Mouse (Mus musculus) embryonic facial prominence, embryonic 12.5 days (tissue): ENCODE results near the gene Nacc1. TPM values are rescaled to one million over a fixed set of nuclear protein-coding genes. Genes with fewer than 3 reads are reported as not detected.

ENCODE experiments used
- ATAC-seq: fragments of 200-750 bp; cut with Nextera tagmentation; 2 replicates; pipeline ENCODE4 v1.8.0; 2017; ENCODE audit not compliant: insufficient number of reproducible peaks, insufficient read depth, low FRiP score, low TSS enrichment
- H3K27ac ChIP-seq: fragments of 300-500 bp; sonication (generic); 2 replicates; pipeline ENCODE4 v1.5.1; 2016; ENCODE audit warnings: mild to moderate bottlenecking
- H3K27me3 ChIP-seq: fragments of 300-500 bp; sonication (generic); 2 replicates; pipeline ENCODE4 v1.6.1; 2016; ENCODE audit warnings: mild to moderate bottlenecking, moderate library complexity
- H3K36me3 ChIP-seq: fragments of 300-500 bp; sonication (generic); 2 replicates; pipeline ENCODE4 v1.6.1; 2016; ENCODE audit warnings: mild to moderate bottlenecking
- H3K4me1 ChIP-seq: fragments of 300-500 bp; sonication (generic); 2 replicates; pipeline ENCODE4 v1.6.1; 2016
- H3K4me2 ChIP-seq: fragments of 300-500 bp; sonication (generic); replicated peaks from 2 replicates; pipeline ENCODE4 v1.6.1; 2016; ENCODE audit warnings: mild to moderate bottlenecking, moderate library complexity
- H3K4me3 ChIP-seq: fragments of 300-500 bp; sonication (generic); 2 replicates; pipeline ENCODE4 v1.5.1; 2016; ENCODE audit warnings: mild to moderate bottlenecking
- H3K9ac ChIP-seq: fragments of 300-500 bp; sonication (generic); 2 replicates; pipeline ENCODE4 v1.6.1; 2016; ENCODE audit warnings: mild to moderate bottlenecking, moderate library complexity
- H3K9me3 ChIP-seq: fragments of 300-500 bp; sonication (generic); 2 replicates; pipeline ENCODE4 v1.6.1; 2016; ENCODE audit warnings: mild to moderate bottlenecking, moderate library complexity
- WGBS: fragments of 180-500 bp; shearing (Covaris S2); methylation state at CpG from one replicate; pipeline ENCODE4 v1.1.7; 2016; 5-methylcytosine and 5-hydroxymethylcytosine counted together
- polyA plus RNA-seq: library from polyadenylated mRNA; unstranded; fragments of >200 nt; fragmentation: Nextera tagmentation; extraction: Ambion mirVana; gene quantifications from 2 replicates; pipeline ENCODE4 v1.2.1, GENCODE M21; 2016

Nacc1 gene
- polyA plus RNA-seq, 1 experiment from 2014 or later: 20.8 TPM

DNA sequence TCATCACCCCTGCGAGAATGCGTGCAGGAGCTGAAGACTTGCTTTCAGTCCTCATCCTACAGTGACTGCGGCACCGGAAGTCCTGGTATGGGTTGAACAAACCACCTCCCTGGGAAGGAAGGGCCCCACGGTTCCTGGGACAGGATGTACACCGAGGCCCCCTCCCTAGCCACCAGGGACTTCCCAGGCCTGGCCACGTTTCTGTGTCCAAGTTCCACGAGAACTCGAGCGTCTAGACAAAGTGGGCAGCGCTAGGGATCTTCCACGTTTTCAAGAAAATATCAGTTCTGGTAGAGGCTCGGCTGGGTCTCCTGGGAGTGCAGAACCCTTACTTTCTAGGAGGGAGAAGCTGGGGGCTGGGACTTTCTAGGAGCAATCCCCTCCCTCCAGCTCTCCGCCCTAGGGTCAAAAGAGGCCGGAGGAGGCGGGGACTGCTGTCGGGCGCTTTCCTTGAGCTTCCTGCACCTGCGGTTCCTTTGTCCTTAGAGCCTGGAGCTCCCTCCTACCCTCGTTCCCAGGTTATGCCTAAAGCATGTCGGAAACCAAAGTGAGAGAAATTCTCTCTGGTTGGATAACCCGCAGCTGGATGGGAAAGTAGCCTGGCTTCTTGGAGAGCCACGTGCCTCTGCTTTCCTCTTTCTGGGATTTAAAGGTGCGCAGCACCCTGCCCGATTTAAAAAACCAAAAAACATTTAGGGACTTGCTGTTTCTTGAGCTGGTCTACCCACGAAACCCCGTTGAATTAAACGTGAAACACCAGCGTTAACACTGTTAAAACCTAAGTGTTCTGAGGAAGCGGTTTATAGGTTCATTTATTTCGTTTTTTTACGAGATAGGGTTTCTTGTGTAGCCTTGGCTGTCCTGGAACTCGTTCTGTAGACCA lies 27.5 kb downstream of the Nacc1 start:
- Histone ChIP-seq H3K4me1 (peaks cover 49% of the 10 kb centered on the region), H3K36me3 (no peaks in the 10 kb centered on the region), H3K27me3 (no peaks in the 10 kb centered on the region), H3K27ac (peak overlapping the region; percentile 95), H3K4me3 (peak overlapping the region; percentile 94), H3K9me3 (no peaks in the 10 kb centered on the region), H3K9ac (peak overlapping the region; percentile 97), H3K4me2 (peak overlapping the region; percentile 81)
- no peak for ATAC-seq
- 1% methylated on average over 33 of the region's 33 CpGs for WGBS

DNA sequence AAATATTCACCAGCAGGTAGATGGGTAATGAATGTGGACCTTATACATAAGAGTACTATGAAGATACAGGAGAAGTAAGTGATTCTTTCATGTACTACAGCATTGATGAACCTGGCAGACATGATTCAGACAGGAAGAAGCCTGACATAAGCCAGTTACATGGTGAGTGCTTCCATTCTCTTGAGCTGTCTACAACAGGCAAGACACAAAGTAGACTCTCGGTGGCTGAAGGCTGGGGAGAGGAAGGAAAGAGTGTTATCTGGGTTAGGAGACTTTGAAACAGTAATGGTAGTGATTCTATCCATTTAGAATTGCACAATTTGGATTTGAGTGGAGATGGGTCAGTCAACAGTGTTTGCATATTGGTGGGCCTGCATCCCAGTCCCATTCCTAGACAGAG lies 28.7 kb downstream of the Nacc1 start:
- no peaks in the 10 kb centered on the region for H3K9me3 ChIP-seq
- H3K4me2 ChIP-seq: no peak overlapping the region
- WGBS: 57% methylated on average over 1 of the region's 1 CpGs
- peaks cover 55% of the 10 kb centered on the region for H3K4me1 ChIP-seq
- H3K4me3 ChIP-seq: no peak overlapping the region
- no peaks in the 10 kb centered on the region for H3K27me3 ChIP-seq
- H3K36me3 ChIP-seq: no peaks in the 10 kb centered on the region
- no peak for ATAC-seq
- H3K9ac ChIP-seq: no peak overlapping the region
- H3K27ac ChIP-seq: peak overlapping the region; percentile 95; the same call in 1 of the 2 replicates

DNA sequence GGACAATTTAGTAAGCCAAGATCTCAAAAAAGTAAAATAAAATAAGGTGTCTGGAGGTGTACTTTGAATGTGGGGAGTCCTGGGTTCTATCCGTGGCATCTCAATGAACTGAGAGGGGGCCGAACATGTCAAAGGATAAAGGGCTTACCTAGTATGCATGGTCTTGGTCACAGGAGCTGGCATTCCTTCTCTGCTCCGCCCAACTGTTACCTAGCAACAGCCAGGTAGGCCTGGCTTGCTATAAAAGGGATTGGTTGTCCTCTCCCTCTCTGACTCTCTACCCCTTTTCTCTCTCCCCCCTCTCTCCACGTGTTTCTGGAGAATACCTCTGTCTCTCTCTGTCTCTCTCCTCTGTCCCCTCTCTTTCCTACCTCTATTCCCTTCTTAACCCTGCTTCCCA lies 30.0 kb downstream of the Nacc1 start:
- Histone ChIP-seq H3K4me1 (peaks cover 55% of the 10 kb centered on the region), H3K9me3 (no peaks in the 10 kb centered on the region), H3K4me2 (0 out of 2 replicates have a peak overlapping the region, but pooled peaks have one; percentile 5), H3K4me3 (no peak overlapping the region), H3K27ac (peak overlapping the region; percentile 98), H3K27me3 (no peaks in the 10 kb centered on the region), H3K9ac (no peak overlapping the region), H3K36me3 (no peaks in the 10 kb centered on the region)
- WGBS: 38% methylated on average over 4 of the region's 4 CpGs
- ATAC-seq: no peak

DNA sequence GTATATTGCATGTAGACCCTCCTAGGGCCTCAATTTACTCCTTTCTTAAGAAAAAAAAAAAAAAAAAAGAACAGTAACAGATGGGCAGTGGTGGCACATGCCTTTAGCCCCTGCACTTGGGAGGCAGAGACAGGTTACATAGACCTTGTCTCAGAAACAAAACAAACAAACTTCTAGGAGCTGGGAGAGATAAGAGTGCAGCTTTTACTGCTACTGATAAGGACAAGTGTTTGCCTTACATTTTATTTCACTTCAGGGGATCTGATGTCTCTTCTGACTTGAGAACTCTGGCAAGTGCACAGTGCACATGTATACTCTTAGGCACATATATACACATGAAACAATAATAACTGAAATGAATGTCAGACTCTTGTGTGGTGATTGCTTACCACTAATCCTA lies 30.5 kb downstream of the Nacc1 start:
- H3K36me3 ChIP-seq: no peaks in the 10 kb centered on the region
- no peaks in the 10 kb centered on the region for H3K27me3 ChIP-seq
- H3K4me3 ChIP-seq: peak overlapping the region; percentile 35; the same call in 1 of the 2 replicates
- H3K9me3 ChIP-seq: no peaks in the 10 kb centered on the region
- peak overlapping the region; percentile 63 for H3K4me2 ChIP-seq
- H3K27ac ChIP-seq: peak overlapping the region; percentile 98
- peaks cover 55% of the 10 kb centered on the region for H3K4me1 ChIP-seq
- ATAC-seq: no peak
- H3K9ac ChIP-seq: no peak overlapping the region

DNA sequence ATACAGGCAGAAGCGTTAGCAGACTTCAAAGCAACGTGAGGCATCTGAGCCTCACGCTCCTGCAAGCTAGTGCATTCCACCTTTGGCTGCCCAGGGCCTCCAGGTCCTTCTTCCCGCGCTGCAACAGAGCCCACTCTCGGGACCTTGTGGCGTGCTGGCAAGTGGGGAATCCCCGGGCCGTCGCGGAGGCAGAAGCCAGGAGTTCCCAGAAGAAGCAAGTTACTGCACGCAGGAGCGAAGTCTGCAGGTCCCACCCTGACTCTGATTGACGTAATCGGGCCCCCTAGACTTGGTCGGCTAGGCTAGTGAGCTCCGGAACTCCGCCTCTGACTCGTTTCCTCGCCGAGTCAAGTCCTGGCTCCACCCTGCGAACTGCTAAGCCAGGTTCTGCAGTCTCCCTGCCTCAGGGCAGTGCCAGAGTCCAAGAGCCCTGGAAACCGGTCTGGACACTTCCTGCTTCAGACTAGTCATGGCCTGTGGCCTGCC lies 31.0 kb downstream of the Nacc1 start:
- peak overlapping the region; percentile 35 for H3K4me3 ChIP-seq
- peak overlapping the region; percentile 58 for H3K9ac ChIP-seq
- H3K36me3 ChIP-seq: no peaks in the 10 kb centered on the region
- peak overlapping the region; percentile 98 for H3K27ac ChIP-seq
- WGBS: under 1% methylated on average over 23 of the region's 23 CpGs
- H3K27me3 ChIP-seq: no peaks in the 10 kb centered on the region
- peak; percentile 30; the same call in 1 of the 2 replicates for ATAC-seq
- no peaks in the 10 kb centered on the region for H3K9me3 ChIP-seq
- H3K4me1 ChIP-seq: peaks cover 55% of the 10 kb centered on the region
- peak overlapping the region; percentile 63 for H3K4me2 ChIP-seq

DNA sequence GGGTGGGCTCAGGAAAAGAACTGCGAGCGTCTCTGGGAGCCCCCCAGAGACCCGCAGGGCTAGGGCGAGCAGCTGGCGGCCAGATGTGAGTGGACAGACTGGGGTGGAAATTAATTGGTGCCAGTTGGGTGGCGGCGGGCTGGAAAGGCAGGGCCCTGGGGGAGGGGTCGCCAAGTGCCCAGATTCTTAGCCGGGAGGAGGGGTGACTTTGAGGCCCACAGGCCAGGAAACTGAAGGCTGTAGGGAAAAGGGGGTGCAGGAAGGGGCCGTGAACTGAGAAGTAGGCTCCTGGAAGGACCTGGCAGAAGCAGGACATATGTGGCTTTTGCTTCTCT lies 31.5 kb downstream of the Nacc1 start:
- ATAC-seq: peak; percentile 23; the same call in 1 of the 2 replicates
- Histone ChIP-seq H3K36me3 (no peaks in the 10 kb centered on the region), H3K9me3 (no peaks in the 10 kb centered on the region), H3K9ac (peak overlapping the region; percentile 58), H3K4me2 (peak overlapping the region; percentile 63), H3K4me3 (peak overlapping the region; percentile 35), H3K4me1 (peaks cover 55% of the 10 kb centered on the region), H3K27me3 (no peaks in the 10 kb centered on the region), H3K27ac (peak overlapping the region; percentile 98)
- WGBS: under 1% methylated on average over 10 of the region's 10 CpGs

DNA sequence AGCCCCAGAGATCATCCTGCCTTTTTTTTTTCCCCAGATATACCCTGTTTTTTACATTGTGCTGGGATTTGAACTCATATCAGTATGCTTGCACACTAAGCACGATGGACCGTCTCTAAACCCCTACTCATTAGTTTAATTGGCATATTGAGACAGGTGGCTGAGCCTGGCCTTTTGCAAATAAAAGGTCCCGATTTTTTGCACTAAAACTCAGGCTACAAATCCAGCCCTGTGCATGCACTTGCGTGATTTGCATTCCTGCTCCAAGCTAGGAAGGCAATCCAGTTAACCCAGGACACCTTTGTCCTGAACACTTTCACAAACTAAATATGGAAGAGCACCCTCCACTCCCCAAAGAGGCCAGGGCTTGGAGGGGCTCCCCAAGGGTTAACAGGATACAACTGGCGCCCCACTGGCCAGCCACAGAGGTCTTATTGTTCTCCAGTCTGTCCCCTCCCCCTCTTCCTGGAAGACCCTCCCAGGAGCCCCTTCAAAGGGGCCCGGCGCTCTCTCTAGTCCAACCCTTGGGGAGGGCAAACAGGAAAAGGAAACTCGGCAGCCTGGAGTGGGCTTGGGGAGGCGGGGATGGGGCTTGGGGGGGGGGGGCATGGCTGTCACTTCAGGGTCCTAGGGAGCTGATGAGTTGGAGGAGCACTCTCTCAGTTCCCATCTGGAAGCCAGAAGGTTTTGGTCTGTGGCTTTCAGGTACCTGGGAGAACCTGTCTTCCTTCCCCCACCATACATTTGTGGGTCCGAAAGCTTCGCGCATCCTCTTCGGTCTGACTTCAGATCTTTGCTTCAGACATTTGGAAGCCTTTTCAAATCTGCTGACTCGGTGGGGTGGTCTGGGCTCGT lies 32.1 kb downstream of the Nacc1 start:
- peak overlapping the region; percentile 63 for H3K4me2 ChIP-seq
- H3K9me3 ChIP-seq: no peaks in the 10 kb centered on the region
- H3K4me1 ChIP-seq: peaks cover 50% of the 10 kb centered on the region
- no peaks in the 10 kb centered on the region for H3K27me3 ChIP-seq
- under 1% methylated on average over 14 of the region's 15 CpGs for WGBS
- H3K27ac ChIP-seq: peak overlapping the region; percentile 98
- H3K36me3 ChIP-seq: no peaks in the 10 kb centered on the region
- peak overlapping the region; percentile 35 for H3K4me3 ChIP-seq
- ATAC-seq: peak; percentile 68; the same call in 1 of the 2 replicates
- H3K9ac ChIP-seq: peak overlapping the region; percentile 58

DNA sequence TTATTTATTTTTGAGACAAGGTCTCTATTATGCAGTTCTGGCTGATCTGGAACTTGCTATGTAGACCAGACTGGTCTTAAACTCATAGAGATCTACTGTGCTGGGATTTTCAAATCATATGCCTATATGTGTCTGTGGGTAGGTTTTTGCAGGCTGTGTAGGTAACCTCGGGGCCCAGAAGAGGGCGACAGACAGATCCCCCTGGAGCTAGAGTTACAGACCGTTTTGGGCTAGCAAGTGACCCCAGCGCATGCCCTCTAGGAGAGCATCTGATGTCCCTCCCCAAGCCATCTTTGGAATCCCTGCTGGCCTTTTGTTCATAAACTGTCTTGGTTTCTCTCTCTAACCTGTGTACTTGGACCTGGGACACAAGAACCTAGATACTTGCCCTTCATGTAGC lies 33.1 kb downstream of the Nacc1 start:
- Histone ChIP-seq H3K4me1 (peaks cover 45% of the 10 kb centered on the region), H3K9ac (no peak overlapping the region), H3K36me3 (no peaks in the 10 kb centered on the region), H3K4me2 (no peak overlapping the region), H3K4me3 (no peak overlapping the region), H3K9me3 (no peaks in the 10 kb centered on the region), H3K27me3 (no peaks in the 10 kb centered on the region), H3K27ac (peak overlapping the region; percentile 98)
- WGBS: 22% methylated on average over 4 of the region's 4 CpGs
- ATAC-seq: no peak

DNA sequence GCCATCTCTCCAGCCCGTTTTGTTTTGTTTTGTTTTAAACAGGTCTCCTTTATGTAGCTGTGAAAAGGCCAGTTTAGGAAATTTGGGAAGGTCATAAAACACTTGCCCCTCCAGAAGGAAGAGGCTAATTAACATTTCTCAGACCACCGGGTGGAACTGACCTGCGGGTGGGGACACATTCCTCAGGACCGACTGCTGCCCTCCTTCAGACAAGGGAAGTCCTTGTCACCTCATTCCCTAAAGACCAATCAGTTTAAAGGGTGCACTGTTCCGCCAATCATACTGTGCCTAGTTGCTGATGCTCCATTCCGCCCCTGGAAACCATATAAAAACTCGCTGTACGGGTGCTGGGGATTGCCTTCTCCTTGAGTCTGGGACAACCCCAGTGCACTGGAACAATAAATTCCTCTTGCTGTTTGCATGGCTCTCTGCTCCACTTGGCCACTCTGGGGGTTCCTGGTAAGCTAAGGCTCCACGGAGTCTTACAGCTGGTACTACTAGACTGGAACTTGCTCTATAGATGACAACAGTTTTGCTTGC lies 34.5 kb downstream of the Nacc1 start:
- Histone ChIP-seq H3K27ac (peak overlapping the region; percentile 24), H3K36me3 (no peaks in the 10 kb centered on the region), H3K27me3 (no peaks in the 10 kb centered on the region), H3K9ac (no peak overlapping the region), H3K4me1 (peaks cover 40% of the 10 kb centered on the region), H3K4me2 (no peak overlapping the region), H3K9me3 (no peaks in the 10 kb centered on the region), H3K4me3 (no peak overlapping the region)
- 52% methylated on average over 9 of the region's 9 CpGs for WGBS
- ATAC-seq: no peak

DNA sequence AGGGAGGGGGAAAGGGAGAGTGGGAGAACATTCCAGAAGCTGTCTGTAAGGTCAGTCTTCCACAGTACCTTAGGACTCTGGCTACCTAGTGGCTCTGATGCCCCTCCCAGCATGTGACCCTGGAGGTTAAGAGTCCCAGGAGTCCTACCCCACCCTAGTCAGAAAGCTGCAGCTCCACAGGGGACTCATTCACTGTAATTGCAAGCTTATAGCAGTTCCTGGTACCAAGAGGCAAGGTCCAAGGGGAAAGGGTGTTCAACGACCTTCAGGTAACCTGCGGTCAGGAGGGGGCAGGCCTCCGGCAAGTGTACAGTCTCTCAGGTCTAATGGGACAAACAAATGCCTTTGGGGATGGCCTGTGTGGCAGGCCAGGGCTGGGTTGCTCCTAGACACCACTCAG lies 37.4 kb downstream of the Nacc1 start:
- Histone ChIP-seq H3K4me3 (no peak overlapping the region), H3K9ac (no peak overlapping the region), H3K36me3 (no peaks in the 10 kb centered on the region), H3K27ac (peak overlapping the region; percentile 54; the same call in 1 of the 2 replicates), H3K9me3 (no peaks in the 10 kb centered on the region), H3K27me3 (no peaks in the 10 kb centered on the region), H3K4me1 (peaks cover 20% of the 10 kb centered on the region), H3K4me2 (no peak overlapping the region)
- 47% methylated on average over 3 of the region's 3 CpGs for WGBS
- ATAC-seq: no peak

DNA sequence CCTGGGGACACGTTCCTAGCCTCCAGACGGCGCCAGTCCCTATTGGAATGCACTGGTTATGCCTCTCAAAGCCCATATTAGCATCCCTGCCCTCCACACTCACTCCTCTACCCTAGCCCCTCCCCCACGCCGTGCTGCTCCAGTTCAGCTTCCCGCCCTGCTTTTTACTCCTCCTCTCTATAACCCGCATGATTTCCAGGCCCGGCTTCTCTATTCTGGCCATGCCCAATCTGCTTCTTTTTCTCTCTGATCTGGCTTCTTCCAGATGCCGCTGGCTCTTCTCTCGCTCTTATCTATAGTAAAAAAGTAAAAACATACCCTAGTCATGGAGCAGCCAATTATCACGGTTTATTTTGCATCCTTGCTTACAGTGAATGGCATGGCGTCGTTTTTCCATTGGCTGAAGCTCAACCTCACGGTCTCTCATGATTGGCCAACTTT lies 40.2 kb downstream of the Nacc1 start:
- 0 out of 2 replicates have a peak, but pooled peaks have one; percentile 66 for ATAC-seq
- no peaks in the 10 kb centered on the region for H3K9me3 ChIP-seq
- 3% methylated on average over 14 of the region's 14 CpGs for WGBS
- peaks cover 13% of the 10 kb centered on the region; the same call in 1 of the 2 replicates for H3K4me1 ChIP-seq
- H3K27me3 ChIP-seq: no peaks in the 10 kb centered on the region
- no peak overlapping the region; the same call in 1 of the 2 replicates for H3K9ac ChIP-seq
- H3K27ac ChIP-seq: peak overlapping the region; percentile 55
- H3K36me3 ChIP-seq: no peaks in the 10 kb centered on the region
- peak overlapping the region; percentile 39 for H3K4me2 ChIP-seq
- peak overlapping the region; percentile 12 for H3K4me3 ChIP-seq
